Mouse (Mus musculus) C2C12 (cell line): ENCODE measurements around the gene Rdh5. TPM values are rescaled to one million over a fixed set of nuclear protein-coding genes. Genes with fewer than 3 reads are reported as not detected.
A peak's percentile ranks its signal among the peaks of the same experiment; 100 is the strongest.

Experiments
- H3K27me3 ChIP-seq: one replicate; pipeline ENCODE4 v1.6.1; 2011; ENCODE audit not compliant: control insufficient read depth, insufficient read depth, insufficient read length
- H3K36me3 ChIP-seq: one replicate; pipeline ENCODE4 v1.6.1; 2011; ENCODE audit not compliant: control insufficient read depth, insufficient read depth
- H3K4me3 ChIP-seq: one replicate; pipeline ENCODE4 v1.5.1; 2011; ENCODE audit warnings: mild to moderate bottlenecking, control low read depth; ENCODE audit not compliant: poor library complexity, insufficient read depth, severe bottlenecking
- H3K79me2 ChIP-seq: one replicate; pipeline ENCODE4 v1.6.1; 2011; ENCODE audit not compliant: control insufficient read depth, insufficient read depth
- H3K79me3 ChIP-seq: one replicate; pipeline ENCODE4 v1.6.1; 2011; ENCODE audit warnings: low read depth, control low read depth
- H3ac ChIP-seq: one replicate; pipeline ENCODE3; 2011; ENCODE audit warnings: low read depth; ENCODE audit not compliant: control insufficient read depth, insufficient read length
- CEBPB ChIP-seq: IDR thresholded peaks from one replicate; pipeline ENCODE4 v1.6.1; 2011; ENCODE audit warnings: low read depth, mild to moderate bottlenecking, control low read depth, moderate library complexity
- CTCF ChIP-seq: IDR thresholded peaks from one replicate; pipeline ENCODE4 v1.5.1; 2011; ENCODE audit not compliant: control insufficient read depth, insufficient read depth, insufficient read length
- FOSL1 ChIP-seq: IDR thresholded peaks from one replicate; pipeline ENCODE4 v1.8.0; 2011; ENCODE audit warnings: mild to moderate bottlenecking, low read length; ENCODE audit not compliant: poor library complexity, insufficient read depth, severe bottlenecking
- MAX ChIP-seq: IDR thresholded peaks from one replicate; pipeline ENCODE4 v1.6.1; 2011; ENCODE audit warnings: mild to moderate bottlenecking, control low read depth
- MYOD1 ChIP-seq: IDR thresholded peaks from one replicate; pipeline ENCODE4 v1.6.1; 2011; ENCODE audit warnings: low read depth; ENCODE audit not compliant: control insufficient read depth, insufficient read length
- MYOG ChIP-seq: IDR thresholded peaks from one replicate; pipeline ENCODE4 v1.6.1; 2011; ENCODE audit not compliant: control insufficient read depth, insufficient read length; ENCODE audit errors: extremely low read depth
- USF1 ChIP-seq: IDR thresholded peaks from one replicate; pipeline ENCODE4 v1.6.1; 2011; ENCODE audit warnings: low read depth, mild to moderate bottlenecking, control low read depth, moderate library complexity
- polyA plus RNA-seq: library from polyadenylated mRNA; unstranded; fragments of >200 nt; fragmentation: generic; extraction: Trizol; gene quantifications from one replicate; pipeline ENCODE4 v1.2.1, GENCODE M21; 2012; ENCODE audit warnings: missing spikeins

Rdh5 gene
- polyA plus RNA-seq, 1 experiment = 12.6 TPM

- Histone ChIP-seq H3K27me3 (no peaks in the 10 kb centered on the region), H3K4me3 (peak within 1 kb of the TSS; percentile 54), H3K79me2 (peaks cover 49% of the 10 kb centered on the region), H3K79me3 (peaks cover 32% of the 10 kb centered on the region), H3K36me3 (no peaks in the 10 kb centered on the region), H3ac (peak within 1 kb of the TSS; percentile 84)
- TF ChIP-seq MYOD1 = no peak
- TF ChIP-seq MAX = no peak
- TF ChIP-seq MYOG = no peak
- no peak for TF ChIP-seq FOSL1
- TF ChIP-seq CEBPB = no peak
- no peak for TF ChIP-seq CTCF
- no peak for TF ChIP-seq USF1
Observed at GRCm38 (mm10) chr10:128933574-128933973, 10.9 kb upstream of the Rdh5 start, which contains the start of gene Itga7. Itga7 (plus strand) TSS chr10:128933818.

GRCm38 (mm10) chr10:128931441-128931840, 8.8 kb upstream of the Rdh5 start:
- no peak overlapping the region for H3ac ChIP-seq
- H3K79me3 ChIP-seq = peaks cover 19% of the 10 kb centered on the region
- H3K4me3 ChIP-seq = no peak overlapping the region
- no peaks in the 10 kb centered on the region for H3K36me3 ChIP-seq
- peaks cover 28% of the 10 kb centered on the region for H3K79me2 ChIP-seq
- no peaks in the 10 kb centered on the region for H3K27me3 ChIP-seq
- TF ChIP-seq MYOG = no peak
- no peak for TF ChIP-seq CEBPB
- no peak for TF ChIP-seq CTCF
- TF ChIP-seq MYOD1 = peak; percentile 78
- TF ChIP-seq MAX = peak; percentile 14
- TF ChIP-seq FOSL1 = no peak
- no peak for TF ChIP-seq USF1

GRCm38 (mm10) chr10:128929638-128930378, 7.1 kb upstream of the Rdh5 start:
- no peaks in the 10 kb centered on the region for H3K27me3 ChIP-seq
- H3K4me3 ChIP-seq = no peak overlapping the region
- no peak overlapping the region for H3ac ChIP-seq
- no peak for TF ChIP-seq MYOD1
- no peak for TF ChIP-seq FOSL1
- no peak for TF ChIP-seq USF1
- TF ChIP-seq MAX = no peak
- TF ChIP-seq CTCF = no peak
- no peak for TF ChIP-seq MYOG
- no peak for TF ChIP-seq CEBPB
- H3K79me3 ChIP-seq = peaks cover 7% of the 10 kb centered on the region
- H3K36me3 ChIP-seq = no peaks in the 10 kb centered on the region
- peaks cover 13% of the 10 kb centered on the region for H3K79me2 ChIP-seq

- TF ChIP-seq CEBPB = no peak
- TF ChIP-seq FOSL1 = no peak
- no peak for TF ChIP-seq USF1
- TF ChIP-seq MYOG = no peak
- no peak for TF ChIP-seq MAX
- TF ChIP-seq CTCF = no peak
- no peak for TF ChIP-seq MYOD1
- Histone ChIP-seq H3K79me3 (no peaks in the 10 kb centered on the region), H3K79me2 (peaks cover 15% of the 10 kb centered on the region), H3K27me3 (no peaks in the 10 kb centered on the region), H3K36me3 (no peaks in the 10 kb centered on the region), H3ac (no peak overlapping the region), H3K4me3 (no peak overlapping the region)
Observed at GRCm38 (mm10) chr10:128928356-128928755, 5.7 kb upstream of the Rdh5 start.

GRCm38 (mm10) chr10:128923935-128924334, 1.2 kb upstream of the Rdh5 start, which contains the start of gene Bloc1s1:
Bloc1s1 (minus strand) TSS chr10:128924035.
- no peak for TF ChIP-seq USF1
- no peak for TF ChIP-seq FOSL1
- Histone ChIP-seq H3K79me3 (no peaks in the 10 kb centered on the region), H3K79me2 (peaks cover 23% of the 10 kb centered on the region), H3K27me3 (no peaks in the 10 kb centered on the region), H3ac (peak within 1 kb of the TSS; percentile 91), H3K36me3 (peaks cover 1% of the 10 kb centered on the region), H3K4me3 (peak within 1 kb of the TSS; percentile 36)
